Mouse (Mus musculus): ENCODE measurements around the gene Ppl. TPM values are rescaled to one million over a fixed set of nuclear protein-coding genes. Genes with fewer than 3 reads are reported as not detected.

Gene Ppl
- polyA plus RNA-seq (2017; shearing (Covaris generic)), result under 1 TPM; 0.06 to 0.39 TPM

GRCm38 (mm10) chr16:5132401-5132801 lies at the start of gene Ppl:
TSS of gene Ppl (minus strand) at chr16:5132421.

GRCm38 (mm10) chr16:5147037-5147385 lies 14.8 kb upstream of the Ppl start, which contains the start of gene Sec14l5:
TSS of gene Sec14l5 (plus strand) at chr16:5147109.

GRCm38 (mm10) chr16:5049774-5050234 lies 82.4 kb downstream of the Ppl start, which contains the start of the genes Glyr1 and Ubn1:
TSS of gene Glyr1 (minus strand) at chr16:5049863.
TSS of gene Ubn1 (plus strand) at chr16:5050057.

Other genes starting within 250 kb of the Ppl start
- gene Mgrn1, start 246.2 kb downstream of the Ppl start, polyA plus RNA-seq (2017; shearing (Covaris generic)), result 10 to 100 TPM; 46.6 to 48.3 TPM
- gene Nudt16l1, start 193.7 kb downstream of the Ppl start, polyA plus RNA-seq (2017; shearing (Covaris generic)), result 100 to 1,000 TPM; 135 to 144 TPM
- 10 to 100 TPM; 58.9 to 64.7 TPM for gene Anks3, start 168.2 kb downstream of the Ppl start, polyA plus RNA-seq (2017; shearing (Covaris generic))
- under 1 TPM in 1 of 2 experiments, not detected in 1; 0.28 TPM for gene Sept12, start 134.6 kb downstream of the Ppl start, polyA plus RNA-seq (2017; shearing (Covaris generic))
- gene Smim22, start 125.1 kb downstream of the Ppl start, polyA plus RNA-seq (2017; shearing (Covaris generic)), result not detected
- gene Rogdi, start 118.9 kb downstream of the Ppl start, polyA plus RNA-seq (2017; shearing (Covaris generic)), result 10 to 100 TPM; 16.7 to 16.9 TPM
- 100 to 1,000 TPM; 118 to 129 TPM for gene Glyr1, start 82.6 kb downstream of the Ppl start, polyA plus RNA-seq (2017; shearing (Covaris generic))
- 10 to 100 TPM; 40.5 to 42.3 TPM for gene Ubn1, start 82.4 kb downstream of the Ppl start, polyA plus RNA-seq (2017; shearing (Covaris generic))
- not detected for gene Sec14l5, start 14.7 kb upstream of the Ppl start, polyA plus RNA-seq (2017; shearing (Covaris generic))
- gene Nagpa, start 71.6 kb upstream of the Ppl start, polyA plus RNA-seq (2017; shearing (Covaris generic)), result 10 to 100 TPM; 31.1 to 42.0 TPM
- not detected for gene AU021092, start 89.9 kb upstream of the Ppl start, polyA plus RNA-seq (2017; shearing (Covaris generic))
- 10 to 100 TPM; 35.8 to 39.6 TPM for gene Alg1, start 101.2 kb upstream of the Ppl start, polyA plus RNA-seq (2017; shearing (Covaris generic))
- gene Eef2kmt, start 123.6 kb upstream of the Ppl start, polyA plus RNA-seq (2017; shearing (Covaris generic)), result 10 to 100 TPM; 33.0 to 39.1 TPM